Mouse (Mus musculus): ENCODE data around the gene AW549877. TPM values are rescaled to one million over a fixed set of nuclear protein-coding genes. Genes with fewer than 3 reads are reported as not detected.

The AW549877 gene
- total RNA-seq, 2 experiments from 2014 or later, result 44.8 to 54.8 TPM

GRCm38 (mm10) chr15:3987981-3988380 lies 7.6 kb downstream of the AW549877 start:
- DNase-seq (ENCODE audit: low spot score in 2 of 2), result peak in 1 of 2 experiments; percentile 33

DNA sequence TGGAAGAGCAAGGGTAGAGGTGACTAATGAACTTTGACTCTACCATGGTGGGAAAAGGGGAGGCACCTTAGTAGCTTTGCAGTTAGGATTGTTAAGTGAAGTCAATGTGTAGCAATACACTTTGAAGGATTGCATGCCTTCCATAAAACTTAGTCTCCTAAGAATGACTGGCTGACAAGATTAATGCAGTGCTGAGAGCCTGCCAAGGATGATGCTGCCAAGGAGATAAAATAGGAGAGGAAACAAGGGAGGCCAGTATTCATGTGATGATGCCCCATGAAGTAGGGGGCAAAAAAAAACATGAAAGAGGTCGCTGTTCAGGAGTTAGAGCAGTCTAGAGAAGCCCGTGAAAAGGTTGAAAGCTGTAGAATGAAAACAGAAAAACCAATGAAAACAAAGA lies 10.7 kb downstream of the AW549877 start:
- DNase-seq (ENCODE audit: low spot score in 2 of 2), result no peak

DNA sequence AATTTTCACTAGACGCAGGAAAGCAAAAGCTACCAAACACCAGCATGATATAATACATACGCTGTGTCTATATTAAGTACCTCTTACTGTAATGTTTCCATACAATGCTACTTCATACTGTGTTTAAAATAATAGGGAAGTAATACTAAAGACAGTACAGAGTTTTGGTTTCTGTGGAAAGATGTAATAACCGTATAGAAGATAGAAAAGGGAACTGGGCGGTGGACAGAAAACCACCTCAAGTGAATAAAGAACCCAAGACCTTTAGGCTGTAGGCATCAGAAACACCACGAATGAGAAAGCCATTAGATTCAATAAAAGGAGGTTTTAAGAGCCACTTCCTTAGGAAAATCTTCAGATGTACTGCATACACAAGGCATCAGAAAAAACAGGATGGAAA lies 12.8 kb downstream of the AW549877 start:
- no peak for DNase-seq (ENCODE audit: low spot score in 2 of 2)

DNA sequence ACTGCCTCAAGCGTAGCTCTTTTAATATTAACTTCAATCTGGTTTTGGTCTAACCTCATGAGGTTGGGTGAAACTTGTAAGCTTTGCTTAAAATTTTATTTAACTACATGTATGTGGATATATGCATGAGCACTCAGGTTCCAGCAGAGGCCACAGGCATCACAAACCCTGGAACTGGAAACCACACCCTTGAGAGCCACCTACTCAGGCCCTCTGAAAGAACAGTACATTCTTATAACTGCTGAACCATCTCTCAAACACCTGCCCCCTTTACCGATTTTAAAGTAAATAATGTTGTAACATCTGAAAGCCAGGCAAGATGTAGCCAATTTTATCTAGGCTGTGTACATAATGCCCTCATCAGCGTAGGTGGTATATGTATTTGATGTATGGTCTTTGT lies 15.7 kb downstream of the AW549877 start:
- DNase-seq (ENCODE audit: low spot score in 2 of 2), result no peak

- DNase-seq (ENCODE audit: low spot score in 2 of 2), result peak; percentile 83 to 86
These were observed 16.3 kb downstream of the AW549877 start, which contains the start of gene Fbxo4 for GRCm38 (mm10) chr15:3979061-3979848. Gene Fbxo4 (minus strand): TSS chr15:3979573.

- DNase-seq (ENCODE audit: low spot score in 2 of 2), result no peak
These were observed 17.3 kb downstream of the AW549877 start for GRCm38 (mm10) chr15:3978279-3978678.

DNA sequence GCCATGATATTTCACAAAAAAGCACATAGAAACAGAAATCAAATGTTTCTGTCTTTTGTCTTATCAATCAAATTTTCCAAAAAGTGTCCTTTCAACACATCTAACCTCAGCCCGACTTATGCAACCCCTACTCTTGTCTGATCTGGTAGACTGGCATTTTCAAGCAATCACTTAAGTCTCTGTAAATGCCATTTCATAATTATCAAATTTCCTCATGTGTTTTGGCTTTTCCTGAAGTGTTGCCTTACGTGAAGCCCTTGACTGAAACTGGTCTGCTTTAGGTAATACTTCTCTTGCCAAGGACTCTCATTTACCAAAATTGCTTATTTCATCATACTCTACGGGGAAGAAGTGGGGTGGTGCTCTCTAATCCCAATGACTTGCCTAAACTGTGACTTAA lies 22.2 kb downstream of the AW549877 start:
- DNase-seq (ENCODE audit: low spot score in 2 of 2), result no peak

- DNase-seq (ENCODE audit: low spot score in 2 of 2), result no peak
These were observed 25.4 kb downstream of the AW549877 start for GRCm38 (mm10) chr15:3970193-3970592.

DNA sequence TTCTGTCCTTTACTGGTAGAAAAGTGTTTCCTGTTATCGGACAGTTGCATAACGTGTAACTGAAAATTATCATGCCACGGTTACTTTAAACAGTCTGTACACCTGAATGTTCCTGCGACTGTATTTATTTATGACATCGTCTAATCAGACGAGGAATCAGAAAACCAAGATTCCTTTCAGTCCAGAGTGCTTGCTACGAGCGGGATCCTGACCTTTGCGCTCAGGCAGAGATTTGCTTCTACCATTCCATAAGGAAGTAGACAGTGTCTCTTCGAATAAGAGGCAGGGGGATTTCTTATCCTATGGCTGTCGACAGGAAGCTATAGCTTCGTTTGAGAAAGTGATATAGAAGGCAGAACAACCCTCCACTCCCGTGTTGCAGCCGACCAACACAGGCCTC lies 25.8 kb downstream of the AW549877 start:
- DNase-seq (ENCODE audit: low spot score in 2 of 2), result no peak

DNA sequence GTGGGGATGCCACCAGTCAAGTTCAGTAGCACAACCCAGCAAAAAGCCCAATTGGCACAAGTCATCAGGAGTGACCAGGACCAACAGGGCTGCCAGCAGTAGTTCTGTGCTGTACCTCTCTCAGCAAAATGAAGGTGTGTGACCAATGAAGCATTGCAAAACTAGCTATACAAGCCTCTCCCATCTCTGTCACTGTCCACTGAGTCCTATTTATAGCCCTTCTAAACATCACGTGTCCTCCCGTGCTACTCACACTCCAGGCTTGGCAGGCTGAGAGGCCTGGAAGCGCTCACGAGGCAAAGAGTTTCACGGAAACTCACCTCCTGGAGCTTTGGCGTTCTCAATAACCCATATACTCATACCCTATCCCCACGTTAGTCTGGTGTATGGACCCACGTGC lies 33.3 kb downstream of the AW549877 start:
- no peak for DNase-seq (ENCODE audit: low spot score in 2 of 2)

DNA sequence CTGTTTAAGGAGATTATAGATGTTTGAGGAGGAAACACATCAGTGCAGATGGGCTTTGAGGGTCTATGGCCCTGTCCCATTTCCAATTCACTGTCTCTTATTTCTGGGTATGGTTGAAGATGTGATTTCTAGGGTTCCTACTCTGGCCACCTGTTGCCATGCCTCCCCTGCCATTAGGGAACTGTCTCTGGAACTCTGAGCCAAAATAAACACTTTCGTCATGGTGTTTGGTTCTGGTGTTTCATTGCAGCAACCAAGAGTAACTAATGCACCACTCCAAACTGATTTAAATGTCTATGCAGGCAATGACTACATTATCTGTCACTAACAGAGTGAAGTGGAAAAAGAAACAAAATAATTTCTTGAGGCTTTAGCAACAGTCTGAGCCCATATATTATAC lies 35.5 kb downstream of the AW549877 start:
- DNase-seq (ENCODE audit: low spot score in 2 of 2), result no peak

DNA sequence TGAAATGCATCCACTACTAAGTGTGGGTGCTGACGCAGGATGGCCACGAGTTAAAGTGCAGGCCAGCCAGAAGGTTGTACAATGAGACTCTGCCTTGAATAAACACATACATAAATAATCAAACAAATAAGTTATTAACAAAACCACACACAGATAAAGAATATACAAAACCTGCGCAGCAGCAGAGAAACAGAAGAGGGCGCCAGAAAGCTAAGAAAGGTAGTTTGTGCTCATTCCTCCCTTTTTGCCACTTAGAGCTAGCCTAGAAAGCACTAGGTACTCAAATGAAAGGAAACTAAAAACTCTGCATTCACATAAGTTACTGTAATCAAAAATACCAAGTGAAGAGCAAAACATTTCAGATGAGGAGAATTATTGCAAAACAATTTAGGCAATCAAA lies 37.6 kb downstream of the AW549877 start:
- peak; percentile 42 to 43 for DNase-seq (ENCODE audit: low spot score in 2 of 2)

GRCm38 (mm10) chr15:3954971-3955370 lies 40.6 kb downstream of the AW549877 start:
- peak in 1 of 2 experiments; percentile 28 for DNase-seq (ENCODE audit: low spot score in 2 of 2)

DNA sequence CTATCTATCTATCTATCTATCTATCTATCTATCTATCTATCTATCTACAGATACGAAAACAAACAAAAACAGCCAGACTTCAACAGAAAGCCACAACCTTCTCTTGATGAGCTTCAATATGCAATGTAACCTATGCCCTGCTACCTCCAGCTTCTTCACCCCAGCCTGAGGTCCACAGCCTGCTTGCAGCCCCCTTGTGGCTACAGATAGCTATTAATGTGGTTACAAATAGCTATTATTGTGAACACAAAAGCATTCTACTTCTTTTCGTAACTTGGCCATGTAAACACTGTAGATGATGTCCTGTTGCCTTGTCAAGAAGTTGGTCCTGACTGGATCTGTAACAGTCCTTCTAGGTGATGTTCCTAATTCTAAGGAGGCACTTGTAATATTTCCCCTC lies 57.4 kb downstream of the AW549877 start:
- no peak for DNase-seq (ENCODE audit: low spot score in 2 of 2)

DNA sequence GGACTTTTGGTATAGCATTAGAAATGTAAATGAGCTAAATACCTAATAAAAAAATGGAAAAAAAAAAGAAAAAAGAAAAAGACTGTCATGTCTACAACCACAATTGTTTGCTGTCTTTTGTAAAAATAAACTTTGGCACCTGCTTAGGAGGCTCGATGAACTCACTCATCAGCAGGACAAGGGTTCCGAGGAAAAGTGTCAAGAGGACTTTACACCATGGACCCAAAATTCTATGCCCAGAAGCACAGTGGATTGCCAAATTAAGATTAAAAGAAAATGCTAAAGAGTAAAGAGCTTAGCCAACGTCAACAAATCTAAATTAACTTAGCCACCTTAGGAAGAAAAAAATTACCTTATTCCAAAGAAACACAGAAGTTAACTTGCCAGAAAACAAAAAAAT lies 59.5 kb downstream of the AW549877 start:
- no peak for DNase-seq (ENCODE audit: low spot score in 2 of 2)

DNA sequence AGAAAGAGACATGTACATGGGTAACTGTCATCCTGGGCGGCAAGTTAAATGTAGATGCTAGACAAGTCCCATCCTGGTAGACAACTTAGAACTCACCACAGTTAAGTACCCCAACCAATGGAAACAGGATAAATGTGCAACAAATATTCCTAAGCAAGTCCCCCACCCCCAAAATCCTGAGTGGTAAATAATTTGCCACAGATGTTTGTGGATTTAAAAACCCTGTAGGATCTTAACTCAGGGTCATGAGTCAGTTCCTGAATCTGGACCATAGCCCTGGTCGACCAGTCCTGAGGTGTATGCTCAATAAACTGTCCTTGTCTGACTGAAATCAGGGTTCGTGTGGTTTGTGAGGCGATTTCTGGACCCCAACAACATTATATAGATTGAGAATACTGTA lies 62.1 kb downstream of the AW549877 start:
- no peak for DNase-seq (ENCODE audit: low spot score in 2 of 2)

Other genes with a start within 250 kb of the AW549877 start
- gene Fbxo4, start 16.2 kb downstream of the AW549877 start, total RNA-seq (2021), result 10 to 100 TPM; 17.0 to 18.4 TPM
- 100 to 1,000 TPM; 167 to 192 TPM for gene Oxct1, start 30.6 kb upstream of the AW549877 start, total RNA-seq (2021)